Mouse (Mus musculus): ENCODE measurements around the gene Fbxo9. TPM values are rescaled to one million over a fixed set of nuclear protein-coding genes. Genes with fewer than 3 reads are reported as not detected.

Fbxo9 gene
- polyA plus RNA-seq, 1 experiment from 2014 or later, result 37.3 TPM

- 84% methylated on average over 15 of the region's 16 CpGs for WGBS
- Histone ChIP-seq H3K9ac (replicated peaks; ENCODE audit: low read length) (no peak overlapping the region), H3K27ac (replicated peaks; ENCODE audit: low read depth, low read length) (no peak overlapping the region), H3K4me3 (ENCODE audit: low read depth, low read length) (no peak overlapping the region), H3K27me3 (ENCODE audit: control insufficient read depth, insufficient read depth, low read length) (no peaks in the 10 kb centered on the region), H3K4me2 (ENCODE audit: low read depth, low read length) (no peak overlapping the region), H3K9me3 (replicated peaks; ENCODE audit: control insufficient read depth, low read length) (no peaks in the 10 kb centered on the region), H3K4me1 (ENCODE audit: control insufficient read depth, insufficient read depth, low read length) (no peaks in the 10 kb centered on the region), H3K36me3 (replicated peaks; ENCODE audit: control insufficient read depth, insufficient read depth, low read depth, low read length) (no peaks in the 10 kb centered on the region)
- no peak; the same call in 1 of the 2 replicates for ATAC-seq (replicated peaks; ENCODE audit: insufficient number of reproducible peaks, low FRiP score, low TSS enrichment, low read depth)
- no peak for DNase-seq (ENCODE audit: low spot score)
These were observed 49.2 kb downstream of the Fbxo9 start for GRCm38 (mm10) chr9:78059525-78060120.

- H3K9me3 ChIP-seq (replicated peaks; ENCODE audit: control insufficient read depth, low read length), result no peaks in the 10 kb centered on the region
- no peak overlapping the region for H3K4me2 ChIP-seq (ENCODE audit: low read depth, low read length)
- no peak overlapping the region for H3K9ac ChIP-seq (replicated peaks; ENCODE audit: low read length)
- DNase-seq (ENCODE audit: low spot score) (no peak), ATAC-seq (replicated peaks; ENCODE audit: insufficient number of reproducible peaks, low FRiP score, low TSS enrichment, low read depth) (no peak)
- H3K27me3 ChIP-seq (ENCODE audit: control insufficient read depth, insufficient read depth, low read length), result no peaks in the 10 kb centered on the region
- H3K27ac ChIP-seq (replicated peaks; ENCODE audit: low read depth, low read length), result no peak overlapping the region
- H3K4me1 ChIP-seq (ENCODE audit: control insufficient read depth, insufficient read depth, low read length), result no peaks in the 10 kb centered on the region
- H3K36me3 ChIP-seq (replicated peaks; ENCODE audit: control insufficient read depth, insufficient read depth, low read depth, low read length), result no peaks in the 10 kb centered on the region
- 78% methylated on average over 3 of the region's 3 CpGs for WGBS
- H3K4me3 ChIP-seq (ENCODE audit: low read depth, low read length), result no peak overlapping the region
These were observed 54.6 kb downstream of the Fbxo9 start for GRCm38 (mm10) chr9:78054298-78054697.

DNA sequence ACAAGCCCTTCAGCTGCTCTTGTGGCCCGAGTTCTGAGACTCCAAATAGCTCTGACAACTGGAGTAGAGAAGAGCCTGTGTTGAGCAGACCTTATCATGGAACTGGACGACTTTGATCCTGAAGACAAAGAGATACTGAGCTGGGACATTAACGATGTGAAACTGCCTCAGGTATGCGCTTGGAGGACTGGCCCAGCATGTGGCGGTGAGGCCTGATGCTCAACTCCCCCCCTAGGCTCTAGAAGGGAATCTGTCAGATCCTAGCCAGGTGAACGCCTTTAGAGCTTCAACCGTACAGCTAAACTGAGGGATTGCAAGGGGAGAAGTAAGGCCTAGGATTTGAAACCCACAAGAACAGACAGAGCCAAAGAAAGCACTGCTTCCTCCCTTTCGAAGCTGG, 55.0 kb downstream of the Fbxo9 start:
- no peak for DNase-seq (ENCODE audit: low spot score)
- Histone ChIP-seq H3K27ac (replicated peaks; ENCODE audit: low read depth, low read length) (no peak overlapping the region), H3K4me3 (ENCODE audit: low read depth, low read length) (no peak overlapping the region), H3K36me3 (replicated peaks; ENCODE audit: control insufficient read depth, insufficient read depth, low read depth, low read length) (no peaks in the 10 kb centered on the region), H3K9ac (replicated peaks; ENCODE audit: low read length) (no peak overlapping the region), H3K9me3 (replicated peaks; ENCODE audit: control insufficient read depth, low read length) (no peaks in the 10 kb centered on the region), H3K4me1 (ENCODE audit: control insufficient read depth, insufficient read depth, low read length) (no peaks in the 10 kb centered on the region), H3K27me3 (ENCODE audit: control insufficient read depth, insufficient read depth, low read length) (no peaks in the 10 kb centered on the region), H3K4me2 (ENCODE audit: low read depth, low read length) (no peak overlapping the region)
- no peak for ATAC-seq (replicated peaks; ENCODE audit: insufficient number of reproducible peaks, low FRiP score, low TSS enrichment, low read depth)
- 64% methylated on average over 8 of the region's 8 CpGs for WGBS

- Histone ChIP-seq H3K4me1 (ENCODE audit: control insufficient read depth, insufficient read depth, low read length) (no peaks in the 10 kb centered on the region), H3K4me3 (ENCODE audit: low read depth, low read length) (no peak within 1 kb of the TSS), H3K27ac (replicated peaks; ENCODE audit: low read depth, low read length) (no peak within 1 kb of the TSS), H3K9ac (replicated peaks; ENCODE audit: low read length) (no peak within 1 kb of the TSS), H3K4me2 (ENCODE audit: low read depth, low read length) (no peak within 1 kb of the TSS), H3K27me3 (ENCODE audit: control insufficient read depth, insufficient read depth, low read length) (no peaks in the 10 kb centered on the region), H3K9me3 (replicated peaks; ENCODE audit: control insufficient read depth, low read length) (no peaks in the 10 kb centered on the region), H3K36me3 (replicated peaks; ENCODE audit: control insufficient read depth, insufficient read depth, low read depth, low read length) (no peaks in the 10 kb centered on the region)
- DNase-seq (ENCODE audit: low spot score), result no peak
- WGBS, result 59% methylated on average over 3 of the region's 3 CpGs
- ATAC-seq (replicated peaks; ENCODE audit: insufficient number of reproducible peaks, low FRiP score, low TSS enrichment, low read depth), result no peak
These were observed 57.2 kb downstream of the Fbxo9 start, which contains the start of gene Gcm1 for GRCm38 (mm10) chr9:78051677-78052076. Gcm1 (plus strand) TSS chr9:78051924.

- 29% methylated on average over 5 of the region's 5 CpGs for WGBS
- no peak overlapping the region for H3K4me2 ChIP-seq (ENCODE audit: low read depth, low read length)
- H3K27ac ChIP-seq (replicated peaks; ENCODE audit: low read depth, low read length), result no peak overlapping the region
- no peaks in the 10 kb centered on the region for H3K4me1 ChIP-seq (ENCODE audit: control insufficient read depth, insufficient read depth, low read length)
- no peak overlapping the region for H3K9ac ChIP-seq (replicated peaks; ENCODE audit: low read length)
- H3K4me3 ChIP-seq (ENCODE audit: low read depth, low read length), result no peak overlapping the region
- no peaks in the 10 kb centered on the region for H3K36me3 ChIP-seq (replicated peaks; ENCODE audit: control insufficient read depth, insufficient read depth, low read depth, low read length)
- H3K9me3 ChIP-seq (replicated peaks; ENCODE audit: control insufficient read depth, low read length), result no peaks in the 10 kb centered on the region
- ATAC-seq (replicated peaks; ENCODE audit: insufficient number of reproducible peaks, low FRiP score, low TSS enrichment, low read depth) (no peak), DNase-seq (ENCODE audit: low spot score) (no peak)
- H3K27me3 ChIP-seq (ENCODE audit: control insufficient read depth, insufficient read depth, low read length), result no peaks in the 10 kb centered on the region
These were observed 58.4 kb downstream of the Fbxo9 start for GRCm38 (mm10) chr9:78050452-78050970.

- no peaks in the 10 kb centered on the region for H3K4me1 ChIP-seq (ENCODE audit: control insufficient read depth, insufficient read depth, low read length)
- no peak overlapping the region for H3K4me3 ChIP-seq (ENCODE audit: low read depth, low read length)
- H3K36me3 ChIP-seq (replicated peaks; ENCODE audit: control insufficient read depth, insufficient read depth, low read depth, low read length), result no peaks in the 10 kb centered on the region
- no peak overlapping the region for H3K9ac ChIP-seq (replicated peaks; ENCODE audit: low read length)
- DNase-seq (ENCODE audit: low spot score), result peak; percentile 20
- H3K27me3 ChIP-seq (ENCODE audit: control insufficient read depth, insufficient read depth, low read length), result no peaks in the 10 kb centered on the region
- WGBS, result 50% methylated on average over 20 of the region's 20 CpGs
- H3K9me3 ChIP-seq (replicated peaks; ENCODE audit: control insufficient read depth, low read length), result no peaks in the 10 kb centered on the region
- no peak overlapping the region for H3K4me2 ChIP-seq (ENCODE audit: low read depth, low read length)
- no peak for ATAC-seq (replicated peaks; ENCODE audit: insufficient number of reproducible peaks, low FRiP score, low TSS enrichment, low read depth)
- no peak overlapping the region for H3K27ac ChIP-seq (replicated peaks; ENCODE audit: low read depth, low read length)
These were observed 62.1 kb downstream of the Fbxo9 start for GRCm38 (mm10) chr9:78046755-78047154.

- no peak overlapping the region for H3K9ac ChIP-seq (replicated peaks; ENCODE audit: low read length)
These were observed 63.7 kb downstream of the Fbxo9 start for GRCm38 (mm10) chr9:78045171-78045570.

DNA sequence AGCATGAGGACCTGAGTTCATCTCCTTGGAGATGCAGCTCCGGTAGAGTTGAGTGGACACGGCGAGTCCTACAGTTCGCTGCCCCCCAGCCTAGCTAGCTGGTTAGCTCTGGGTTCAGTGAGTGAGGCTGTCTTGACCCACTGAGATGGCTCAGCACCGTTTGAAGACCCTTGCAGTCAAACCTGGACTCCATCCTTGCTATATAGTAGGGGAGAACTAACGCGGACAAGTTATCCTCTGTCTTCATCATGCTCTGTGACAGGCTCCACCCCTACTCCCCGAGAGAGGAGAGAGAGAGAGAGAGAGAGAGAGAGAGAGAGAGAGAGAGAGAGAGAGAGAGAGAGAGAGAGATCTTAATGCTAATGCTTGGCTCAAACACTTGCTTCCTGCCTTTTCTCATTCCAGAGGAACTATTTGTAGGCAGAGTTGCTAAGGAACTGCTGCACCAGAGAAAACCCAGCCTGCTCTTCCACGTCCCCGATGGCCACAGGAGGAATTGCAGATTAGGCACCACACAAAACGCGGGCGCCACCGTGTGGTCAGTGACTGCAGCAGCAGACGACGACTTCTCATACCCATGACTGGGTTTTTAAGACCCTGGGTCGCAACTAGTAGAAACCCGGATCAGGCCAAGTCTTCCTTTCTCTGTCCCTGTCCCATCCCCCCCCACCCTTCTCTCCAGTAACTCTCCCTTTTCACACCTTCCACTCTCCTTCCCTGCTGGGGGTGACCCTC, 69.9 kb downstream of the Fbxo9 start:
- 36% methylated on average over 18 of the region's 18 CpGs for WGBS
- no peak overlapping the region for H3K4me2 ChIP-seq (ENCODE audit: low read depth, low read length)
- H3K27ac ChIP-seq (replicated peaks; ENCODE audit: low read depth, low read length), result no peak overlapping the region
- no peaks in the 10 kb centered on the region for H3K36me3 ChIP-seq (replicated peaks; ENCODE audit: control insufficient read depth, insufficient read depth, low read depth, low read length)
- no peak overlapping the region for H3K4me3 ChIP-seq (ENCODE audit: low read depth, low read length)
- H3K4me1 ChIP-seq (ENCODE audit: control insufficient read depth, insufficient read depth, low read length), result no peaks in the 10 kb centered on the region
- H3K27me3 ChIP-seq (ENCODE audit: control insufficient read depth, insufficient read depth, low read length), result no peaks in the 10 kb centered on the region
- no peaks in the 10 kb centered on the region for H3K9me3 ChIP-seq (replicated peaks; ENCODE audit: control insufficient read depth, low read length)
- ATAC-seq (replicated peaks; ENCODE audit: insufficient number of reproducible peaks, low FRiP score, low TSS enrichment, low read depth) (no peak), DNase-seq (ENCODE audit: low spot score) (peak; percentile 91)
- no peak overlapping the region for H3K9ac ChIP-seq (replicated peaks; ENCODE audit: low read length)

More at GRCm38 (mm10) chr9:78045171-78045570, 63.7 kb downstream of the Fbxo9 start:
- Histone ChIP-seq H3K9me3 (replicated peaks; ENCODE audit: control insufficient read depth, low read length) (no peaks in the 10 kb centered on the region), H3K4me2 (ENCODE audit: low read depth, low read length) (no peak overlapping the region), H3K4me1 (ENCODE audit: control insufficient read depth, insufficient read depth, low read length) (no peaks in the 10 kb centered on the region), H3K36me3 (replicated peaks; ENCODE audit: control insufficient read depth, insufficient read depth, low read depth, low read length) (no peaks in the 10 kb centered on the region), H3K4me3 (ENCODE audit: low read depth, low read length) (no peak overlapping the region), H3K27me3 (ENCODE audit: control insufficient read depth, insufficient read depth, low read length) (no peaks in the 10 kb centered on the region), H3K27ac (replicated peaks; ENCODE audit: low read depth, low read length) (no peak overlapping the region)
- ATAC-seq (replicated peaks; ENCODE audit: insufficient number of reproducible peaks, low FRiP score, low TSS enrichment, low read depth), result 0 out of 2 replicates have a peak, but pooled peaks have one; percentile 18
- DNase-seq (ENCODE audit: low spot score), result no peak
- 57% methylated on average over 6 of the region's 6 CpGs for WGBS

Measured in embryonic facial prominence, embryonic 11.5 days (tissue).